Mouse (Mus musculus) inflammation-experienced regulatory T-cells, adult 6 months (primary cell): ENCODE results near the gene Pip4k2c. TPM values are rescaled to one million over a fixed set of nuclear protein-coding genes. Genes with fewer than 3 reads are reported as not detected.
"Not testable (repeated sequence)": the region's sequence is repeated elsewhere in the genome, so short reads cannot be mapped to it uniquely, and the experiment has no call there.

Experiments
- ATAC-seq: one replicate; pipeline ENCODE4 v1.8.0; 2017
- polyA plus RNA-seq, 3 experiments: library from polyadenylated mRNA; unstranded; fragments of 100-300 nt; shearing (Covaris generic); gene quantifications; one replicate each; pipeline ENCODE4 v1.2.1; 2017

The Pip4k2c gene
- polyA plus RNA-seq, 3 experiments from 2014 or later, result 25.7 to 32.1 (median 26.0) TPM

- ATAC-seq, result no peak
These were observed 44.4 kb downstream of the Pip4k2c start for GRCm38 (mm10) chr10:127166771-127167613.

GRCm38 (mm10) chr10:127166404-127166715, 45.0 kb downstream of the Pip4k2c start:
- ATAC-seq, result no peak

- peak; percentile 24 for ATAC-seq
These were observed 45.6 kb downstream of the Pip4k2c start for GRCm38 (mm10) chr10:127165654-127166403.

DNA sequence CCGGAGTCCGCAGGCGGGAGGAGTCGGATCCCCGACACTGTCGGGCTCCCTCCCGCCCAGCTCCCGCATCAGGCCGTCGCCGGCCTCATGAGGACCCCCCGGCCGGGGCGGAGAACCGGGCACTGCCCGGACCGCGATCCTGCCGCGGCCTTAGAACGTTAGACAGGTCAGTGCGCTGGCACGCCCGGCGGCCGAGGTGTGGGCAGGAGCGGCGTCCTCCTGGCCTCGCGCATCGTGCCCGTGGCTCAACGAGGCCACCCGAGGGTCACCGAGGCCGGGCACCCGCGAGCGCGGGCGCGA, 46.1 kb downstream of the Pip4k2c start:
- no peak for ATAC-seq

DNA sequence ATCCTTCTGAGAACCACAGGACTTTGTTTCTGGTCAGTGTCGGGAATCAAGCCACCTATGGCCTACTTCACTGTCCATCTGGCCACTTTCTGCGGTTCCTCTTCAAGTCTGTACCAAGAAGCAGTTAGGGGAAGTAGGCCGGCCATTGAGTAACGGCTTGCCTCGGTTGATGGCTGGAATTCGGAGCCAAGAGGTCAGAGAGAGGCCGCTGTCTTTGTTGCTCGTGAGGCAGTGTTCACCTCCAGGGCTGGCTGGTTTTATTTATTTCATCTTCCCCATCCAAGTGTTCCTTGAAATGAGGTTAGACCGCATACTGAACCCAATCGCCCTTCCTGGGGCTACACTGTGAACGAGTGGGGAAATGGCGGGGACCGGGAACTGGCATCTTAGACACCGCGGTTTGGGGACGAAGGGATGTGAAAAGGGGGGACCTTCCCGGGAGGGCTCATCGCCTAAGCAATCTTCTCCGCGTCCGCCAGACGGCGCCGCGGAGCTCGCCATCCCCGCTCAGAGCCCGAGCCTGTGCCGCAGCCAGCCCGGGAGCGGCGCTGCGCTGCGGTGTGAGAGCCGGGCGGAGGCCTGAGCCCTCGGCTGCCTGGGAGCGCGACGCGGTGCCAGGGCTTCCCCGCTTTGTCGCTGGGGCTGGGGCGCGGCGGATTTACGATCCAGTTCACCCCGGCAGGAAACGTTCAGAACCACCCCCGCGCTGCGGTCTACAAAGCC, 46.6 kb downstream of the Pip4k2c start, which contains the start of gene B4galnt1:
B4galnt1 (plus strand) TSS at position 595 of the 723 bp plus-strand sequence.
- peak; percentile 35 for ATAC-seq

- no peak for ATAC-seq
These were observed 47.2 kb downstream of the Pip4k2c start for GRCm38 (mm10) chr10:127164190-127164589.

- peak; percentile 72 for ATAC-seq
These were observed 48.6 kb downstream of the Pip4k2c start for GRCm38 (mm10) chr10:127162771-127163261.

- no peak for ATAC-seq
These were observed 50.7 kb downstream of the Pip4k2c start for GRCm38 (mm10) chr10:127160728-127161127.

GRCm38 (mm10) chr10:127160081-127160480, 51.3 kb downstream of the Pip4k2c start:
- ATAC-seq, result no peak

GRCm38 (mm10) chr10:127158471-127158870, 52.9 kb downstream of the Pip4k2c start:
- no peak for ATAC-seq

- no peak for ATAC-seq
These were observed 54.9 kb downstream of the Pip4k2c start for GRCm38 (mm10) chr10:127156511-127156910.

GRCm38 (mm10) chr10:127156089-127156488, 55.3 kb downstream of the Pip4k2c start:
- no peak for ATAC-seq

GRCm38 (mm10) chr10:127154652-127155051, 56.7 kb downstream of the Pip4k2c start:
- ATAC-seq, result no peak

GRCm38 (mm10) chr10:127154241-127154640, 57.1 kb downstream of the Pip4k2c start:
- no peak for ATAC-seq

- ATAC-seq, result no peak
These were observed 58.1 kb downstream of the Pip4k2c start for GRCm38 (mm10) chr10:127153323-127153722.

DNA sequence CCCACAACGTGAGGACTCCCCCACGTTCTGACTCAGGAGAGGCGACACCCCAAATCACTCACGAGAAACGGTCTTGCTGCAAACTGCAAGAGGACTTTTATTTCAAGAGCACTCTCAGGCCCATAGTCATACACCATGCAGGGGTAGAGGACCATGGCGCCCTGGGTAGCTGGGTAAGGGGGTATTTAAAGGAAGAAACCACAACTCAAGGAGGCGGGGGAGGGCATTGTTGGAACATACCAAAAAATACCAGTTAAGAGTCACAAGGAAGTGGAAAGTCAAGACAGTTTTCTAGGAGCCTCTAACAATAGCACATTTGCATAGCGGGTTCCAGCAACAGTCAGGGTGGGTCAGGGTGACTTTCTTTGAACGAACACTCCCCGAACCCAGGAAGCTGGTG, 58.8 kb downstream of the Pip4k2c start:
- ATAC-seq, result not testable (repeated sequence)

GRCm38 (mm10) chr10:127151233-127151632, 60.2 kb downstream of the Pip4k2c start:
- ATAC-seq, result not testable (repeated sequence)

GRCm38 (mm10) chr10:127150471-127150872, 60.9 kb downstream of the Pip4k2c start:
- ATAC-seq, result peak; percentile 74

GRCm38 (mm10) chr10:127147135-127147534, 64.2 kb downstream of the Pip4k2c start:
- no peak for ATAC-seq
